Mouse (Mus musculus): Measurements from ENCODE around the gene Unc80.

DNA sequence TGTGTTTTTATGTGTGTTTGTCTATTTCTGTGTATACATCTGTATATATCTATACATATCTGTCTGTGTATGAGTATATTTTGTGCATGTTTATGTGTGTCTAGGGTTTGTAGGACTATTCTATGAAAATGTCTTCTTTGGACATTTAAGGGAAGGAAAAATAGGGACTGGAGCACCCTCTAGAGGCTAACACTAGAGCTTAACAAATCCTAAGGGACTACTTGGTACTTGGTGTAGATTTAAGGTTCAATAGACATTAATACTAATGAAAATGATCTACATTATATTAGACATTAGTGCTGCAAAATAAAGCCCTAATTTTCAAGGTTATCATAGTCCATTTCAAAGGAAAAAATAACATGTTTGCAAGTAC is 187.6 kb downstream of the Unc80 start:
- TF ChIP-seq POLR2A (IDR thresholded peaks at IDR 0.05; ENCODE audit: extremely low read depth, insufficient read depth, low read length) (no peak), CTCF (IDR thresholded peaks at IDR 0.05; ENCODE audit: low read depth, low read length) (0 out of 2 replicates have a peak, but pooled peaks have one; percentile 6)
